Mouse (Mus musculus) brain, embryonic 14.5 days (tissue): Measurements from ENCODE around the gene Taok3.

ENCODE experiments used
- CTCF ChIP-seq: fragments of 200-500 bp; IDR thresholded peaks from 2 replicates; pipeline ENCODE4 v1.5.1; 2012; ENCODE audit warnings: inconsistent platforms, mild to moderate bottlenecking, moderate library complexity, borderline replicate concordance; ENCODE audit not compliant: insufficient read depth, insufficient read length; ENCODE audit errors: extremely low read depth
- POLR2A ChIP-seq: fragments of 200-500 bp; IDR thresholded peaks from 2 replicates; pipeline ENCODE4 v1.6.1; 2012; ENCODE audit warnings: mild to moderate bottlenecking, inconsistent platforms, borderline replicate concordance; ENCODE audit not compliant: poor library complexity, insufficient read depth, insufficient read length, severe bottlenecking; ENCODE audit errors: extremely low read depth

DNA sequence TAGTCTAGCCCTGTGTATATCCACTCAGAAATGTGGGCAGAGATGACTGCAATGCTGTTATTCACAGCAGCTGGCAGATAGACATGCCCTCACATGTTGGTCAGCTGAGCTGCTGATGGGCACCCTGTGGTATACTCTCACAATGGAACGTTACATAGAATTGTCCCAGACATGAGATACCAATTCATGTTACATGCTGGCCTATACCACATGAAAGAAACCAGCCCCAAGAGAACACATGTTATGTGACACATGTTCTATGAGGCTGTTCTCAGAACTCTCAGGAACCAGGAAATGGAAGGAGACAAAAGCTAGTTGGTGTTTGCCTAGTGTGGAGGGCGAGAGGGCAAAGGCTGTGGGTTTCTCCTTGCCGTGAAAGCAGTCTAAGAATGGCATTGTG, 62.5 kb downstream of the Taok3 start:
- TF ChIP-seq CTCF (no peak), POLR2A (no peak)
